Mouse (Mus musculus) forebrain, postnatal 0 days (tissue): ENCODE results near the gene Nat8l. TPM values are rescaled to one million over a fixed set of nuclear protein-coding genes. Genes with fewer than 3 reads are reported as not detected.

Experiments used
- ATAC-seq: fragments of 200-750 bp; cut with Nextera tagmentation; 2 replicates; pipeline ENCODE4 v1.8.0; 2017; ENCODE audit warnings: mild to moderate bottlenecking, moderate library complexity
- DNase-seq: peaks from one replicate; pipeline ENCODE4 v3.0.0-alpha.2; 2015
- H3K27ac ChIP-seq: fragments of 300-500 bp; sonication (generic); 2 replicates; pipeline ENCODE4 v1.5.1; 2014; ENCODE audit warnings: low read depth, mild to moderate bottlenecking, antibody characterized with exemption, low read length, moderate library complexity, mixed read lengths
- H3K27me3 ChIP-seq: fragments of 300-500 bp; sonication (generic); 2 replicates; pipeline ENCODE4 v1.6.1; 2014; ENCODE audit warnings: mild to moderate bottlenecking, low read length, mixed read lengths; ENCODE audit not compliant: insufficient read depth
- H3K36me3 ChIP-seq: fragments of 300-500 bp; sonication (generic); 2 replicates; pipeline ENCODE4 v1.6.1; 2014; ENCODE audit warnings: mild to moderate bottlenecking, moderate library complexity; ENCODE audit not compliant: insufficient read depth
- H3K4me1 ChIP-seq: fragments of 300-500 bp; sonication (generic); 2 replicates; pipeline ENCODE4 v1.6.1; 2014; ENCODE audit warnings: antibody characterized with exemption; ENCODE audit not compliant: insufficient read depth
- H3K4me2 ChIP-seq: fragments of 300-500 bp; sonication (generic); 2 replicates; pipeline ENCODE4 v1.6.1; 2014; ENCODE audit warnings: low read depth, mild to moderate bottlenecking, moderate library complexity
- H3K4me3 ChIP-seq: fragments of 300-500 bp; sonication (generic); 2 replicates; pipeline ENCODE4 v1.5.1; 2014; ENCODE audit warnings: low read depth, low read length, mixed read lengths
- H3K9ac ChIP-seq: fragments of 300-500 bp; sonication (generic); 2 replicates; pipeline ENCODE4 v1.6.1; 2014; ENCODE audit warnings: mild to moderate bottlenecking
- H3K9me3 ChIP-seq: fragments of 300-500 bp; sonication (generic); 2 replicates; pipeline ENCODE4 v1.6.1; 2016; ENCODE audit warnings: low read length
- CTCF ChIP-seq: sonication (generic); IDR thresholded peaks from 2 replicates; pipeline ENCODE4 v1.5.1; 2016; ENCODE audit warnings: antibody characterized with exemption, control low read depth, low read depth
- WGBS: fragments of 180-500 bp; shearing (Covaris S2); extraction: QIAGEN DNeasy Blood & Tissue Kit; methylation state at CpG from one replicate; pipeline ENCODE4 v1.1.7; 2014; 5-methylcytosine and 5-hydroxymethylcytosine counted together
- polyA plus RNA-seq: library from polyadenylated mRNA; unstranded; fragments of >200 nt; fragmentation: Nextera tagmentation; extraction: Ambion mirVana; gene quantifications from 2 replicates; pipeline ENCODE4 v1.2.1, GENCODE M21; 2015
- total RNA-seq: library from RNA; depleted of rRNA; stranded (reverse); fragments of >200 nt; gene quantifications from 2 replicates; pipeline ENCODE4 v1.2.3, GENCODE M21; 2014; rRNA removed

Nat8l gene
- total and polyA plus RNA-seq, 2 experiments from 2014 or later: 4.9 to 31.8 TPM

DNA sequence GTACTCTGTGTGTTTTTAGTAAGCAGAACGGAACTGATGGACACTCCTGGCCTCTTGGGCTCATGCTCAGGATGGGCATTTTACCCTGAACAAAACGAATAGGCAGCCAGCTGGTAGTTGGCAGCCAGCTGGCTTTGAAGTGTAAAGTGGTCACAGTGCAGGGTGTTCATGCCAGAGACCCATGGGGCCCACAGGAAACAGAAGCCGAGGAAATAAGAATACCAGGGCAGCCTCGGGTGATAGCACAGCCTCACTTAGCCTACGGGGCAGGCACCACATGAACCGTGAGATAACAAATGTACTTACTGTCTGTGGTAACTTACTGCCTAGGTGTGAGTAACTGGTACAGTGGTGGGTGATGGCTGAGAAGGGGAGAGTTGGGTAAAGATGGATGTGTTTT, 35.2 kb downstream of the Nat8l start:
- H3K9ac ChIP-seq: no peak overlapping the region
- H3K9me3 ChIP-seq: no peaks in the 10 kb centered on the region
- H3K4me2 ChIP-seq: no peak overlapping the region
- H3K27me3 ChIP-seq: no peaks in the 10 kb centered on the region
- H3K27ac ChIP-seq: no peak overlapping the region
- H3K4me3 ChIP-seq: no peak overlapping the region
- no peak for TF ChIP-seq CTCF
- ATAC-seq: no peak
- DNase-seq: no peak
- WGBS: 60% methylated on average over 6 of the region's 6 CpGs
- H3K36me3 ChIP-seq: no peaks in the 10 kb centered on the region
- H3K4me1 ChIP-seq: no peaks in the 10 kb centered on the region

- Histone ChIP-seq H3K9me3 (no peaks in the 10 kb centered on the region), H3K27ac (no peak overlapping the region), H3K4me1 (no peaks in the 10 kb centered on the region), H3K27me3 (no peaks in the 10 kb centered on the region), H3K36me3 (no peaks in the 10 kb centered on the region), H3K4me2 (no peak overlapping the region), H3K4me3 (no peak overlapping the region), H3K9ac (no peak overlapping the region)
- ATAC-seq (no peak), DNase-seq (no peak)
- 73% methylated on average over 3 of the region's 3 CpGs for WGBS
- no peak for TF ChIP-seq CTCF
Observed at GRCm38 (mm10) chr5:34032520-34032919, 36.7 kb downstream of the Nat8l start.

Other genes with a start within 250 kb of the Nat8l start
- 42.7 and 48.6 TPM in 2 replicates for gene Letm1, start 213.2 kb upstream of the Nat8l start, total RNA-seq
- 79.7 and 83.6 TPM in 2 replicates for gene Letm1, start 213.2 kb upstream of the Nat8l start, polyA plus RNA-seq
- gene Nsd2, start 175.3 kb upstream of the Nat8l start, total RNA-seq: 98.3 and 127 TPM in 2 replicates
- 46.4 and 58.6 TPM in 2 replicates for gene Nsd2, start 175.3 kb upstream of the Nat8l start, polyA plus RNA-seq
- gene Nelfa, start 59.6 kb upstream of the Nat8l start, total RNA-seq: 23.2 and 28.5 TPM in 2 replicates
- 28.9 and 32.6 TPM in 2 replicates for gene Nelfa, start 59.6 kb upstream of the Nat8l start, polyA plus RNA-seq
- gene Gm1673, start 12.6 kb upstream of the Nat8l start, total RNA-seq: 539 and 762 TPM in 2 replicates
- 747 and 963 TPM in 2 replicates for gene Gm1673, start 12.6 kb upstream of the Nat8l start, polyA plus RNA-seq
- gene Poln, start 173.5 kb downstream of the Nat8l start, total RNA-seq: 0.05 and 0.15 TPM in 2 replicates
- 0.13 and 0.48 TPM in 2 replicates for gene Poln, start 173.5 kb downstream of the Nat8l start, polyA plus RNA-seq
- 6.0 and 11.4 TPM in 2 replicates for gene Haus3, start 173.5 kb downstream of the Nat8l start, total RNA-seq
- gene Haus3, start 173.5 kb downstream of the Nat8l start, polyA plus RNA-seq: 7.9 and 9.1 TPM in 2 replicates
- 75.9 and 88.9 TPM in 2 replicates for gene Mxd4, start 191.7 kb downstream of the Nat8l start, total RNA-seq
- gene Mxd4, start 191.7 kb downstream of the Nat8l start, polyA plus RNA-seq: 18.1 and 23.7 TPM in 2 replicates